Mouse (Mus musculus): ENCODE measurements around the gene Tor4a. TPM values are rescaled to one million over a fixed set of nuclear protein-coding genes. Genes with fewer than 3 reads are reported as not detected.

Tor4a gene
- polyA plus RNA-seq, 1 experiment = 90.6 TPM

- H3K36me3 ChIP-seq (ENCODE audit: control insufficient read depth, insufficient read depth, low read length) = no peaks in the 10 kb centered on the region
- H3K27ac ChIP-seq (ENCODE audit: control insufficient read depth, insufficient read depth, low read length) = no peak within 1 kb of the TSS
- no peak within 1 kb of the TSS for H3K4me3 ChIP-seq (ENCODE audit: control insufficient read depth, insufficient read depth, low read length)
- no peak for TF ChIP-seq POLR2A (IDR thresholded peaks at IDR 0.05; ENCODE audit: control insufficient read depth, extremely low read depth, insufficient read depth, low read length, poor library complexity)
- no peak for TF ChIP-seq CTCF (IDR thresholded peaks at IDR 0.05; ENCODE audit: borderline replicate concordance, control insufficient read depth, extremely low read depth, insufficient read depth, low read length, poor library complexity)
- no peaks in the 10 kb centered on the region; the same call in 1 of the 2 replicates for H3K27me3 ChIP-seq (ENCODE audit: control insufficient read depth, insufficient read depth, low read length)
- no peak for DNase-seq
- H3K4me1 ChIP-seq (replicated peaks; ENCODE audit: control insufficient read depth, insufficient read depth, low read length) = peaks cover 1% of the 10 kb centered on the region; the same call in 1 of the 2 replicates
- WGBS = 53% methylated on average over 3 of the region's 3 CpGs
Observed at GRCm38 (mm10) chr2:25234050-25234449, 37.4 kb upstream of the Tor4a start, which contains the start of gene Slc34a3. Slc34a3 (minus strand) TSS chr2:25234364.

GRCm38 (mm10) chr2:25233421-25233820, 36.7 kb upstream of the Tor4a start:
- TF ChIP-seq CTCF (IDR thresholded peaks at IDR 0.05; ENCODE audit: borderline replicate concordance, control insufficient read depth, extremely low read depth, insufficient read depth, low read length, poor library complexity) (no peak), POLR2A (IDR thresholded peaks at IDR 0.05; ENCODE audit: control insufficient read depth, extremely low read depth, insufficient read depth, low read length, poor library complexity) (no peak)
- Histone ChIP-seq H3K27me3 (ENCODE audit: control insufficient read depth, insufficient read depth, low read length) (no peaks in the 10 kb centered on the region; the same call in 1 of the 2 replicates), H3K36me3 (ENCODE audit: control insufficient read depth, insufficient read depth, low read length) (no peaks in the 10 kb centered on the region), H3K4me3 (ENCODE audit: control insufficient read depth, insufficient read depth, low read length) (no peak overlapping the region), H3K27ac (ENCODE audit: control insufficient read depth, insufficient read depth, low read length) (no peak overlapping the region), H3K4me1 (replicated peaks; ENCODE audit: control insufficient read depth, insufficient read depth, low read length) (peaks cover 5% of the 10 kb centered on the region)
- no peak for DNase-seq
- WGBS = 16% methylated on average over 4 of the region's 4 CpGs

GRCm38 (mm10) chr2:25231038-25231437, 34.4 kb upstream of the Tor4a start:
- Histone ChIP-seq H3K4me1 (replicated peaks; ENCODE audit: control insufficient read depth, insufficient read depth, low read length) (peaks cover 5% of the 10 kb centered on the region), H3K27ac (ENCODE audit: control insufficient read depth, insufficient read depth, low read length) (no peak overlapping the region), H3K36me3 (ENCODE audit: control insufficient read depth, insufficient read depth, low read length) (no peaks in the 10 kb centered on the region), H3K4me3 (ENCODE audit: control insufficient read depth, insufficient read depth, low read length) (no peak overlapping the region), H3K27me3 (ENCODE audit: control insufficient read depth, insufficient read depth, low read length) (no peaks in the 10 kb centered on the region; the same call in 1 of the 2 replicates)
- WGBS = 94% methylated on average over 12 of the region's 12 CpGs
- no peak for TF ChIP-seq CTCF (IDR thresholded peaks at IDR 0.05; ENCODE audit: borderline replicate concordance, control insufficient read depth, extremely low read depth, insufficient read depth, low read length, poor library complexity)
- no peak for TF ChIP-seq POLR2A (IDR thresholded peaks at IDR 0.05; ENCODE audit: control insufficient read depth, extremely low read depth, insufficient read depth, low read length, poor library complexity)
- no peak for DNase-seq

- no peak for DNase-seq
- no peaks in the 10 kb centered on the region; the same call in 1 of the 2 replicates for H3K27me3 ChIP-seq (ENCODE audit: control insufficient read depth, insufficient read depth, low read length)
- no peak overlapping the region for H3K27ac ChIP-seq (ENCODE audit: control insufficient read depth, insufficient read depth, low read length)
- no peaks in the 10 kb centered on the region for H3K36me3 ChIP-seq (ENCODE audit: control insufficient read depth, insufficient read depth, low read length)
- no peak overlapping the region for H3K4me3 ChIP-seq (ENCODE audit: control insufficient read depth, insufficient read depth, low read length)
- TF ChIP-seq CTCF (IDR thresholded peaks at IDR 0.05; ENCODE audit: borderline replicate concordance, control insufficient read depth, extremely low read depth, insufficient read depth, low read length, poor library complexity) (no peak), POLR2A (IDR thresholded peaks at IDR 0.05; ENCODE audit: control insufficient read depth, extremely low read depth, insufficient read depth, low read length, poor library complexity) (no peak)
- peaks cover 5% of the 10 kb centered on the region for H3K4me1 ChIP-seq (replicated peaks; ENCODE audit: control insufficient read depth, insufficient read depth, low read length)
- 94% methylated on average over 7 of the region's 7 CpGs for WGBS
Observed at GRCm38 (mm10) chr2:25230581-25230980, 33.9 kb upstream of the Tor4a start.

DNA sequence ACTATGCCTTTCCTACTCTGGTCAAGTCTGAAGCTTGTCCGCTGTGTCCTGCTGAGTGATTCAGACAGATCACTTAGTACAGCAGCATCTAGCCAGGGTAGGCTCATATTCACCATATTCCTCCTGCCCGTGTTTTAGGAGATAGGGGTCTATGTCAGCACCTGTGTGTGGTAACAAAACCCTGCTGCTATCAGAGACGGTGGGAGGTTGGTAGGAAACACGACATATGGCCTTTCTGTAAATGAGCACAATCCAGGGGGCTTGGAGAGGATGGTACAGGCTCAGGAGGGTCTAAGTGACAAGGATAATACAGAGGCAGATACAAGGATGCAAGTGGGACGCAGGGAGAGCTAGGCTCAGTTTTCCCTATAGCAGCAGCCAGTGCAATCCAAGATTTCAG, 32.9 kb upstream of the Tor4a start:
- no peak for TF ChIP-seq CTCF (IDR thresholded peaks at IDR 0.05; ENCODE audit: borderline replicate concordance, control insufficient read depth, extremely low read depth, insufficient read depth, low read length, poor library complexity)
- no peak for TF ChIP-seq POLR2A (IDR thresholded peaks at IDR 0.05; ENCODE audit: control insufficient read depth, extremely low read depth, insufficient read depth, low read length, poor library complexity)
- 95% methylated on average over 5 of the region's 5 CpGs for WGBS
- H3K27me3 ChIP-seq (ENCODE audit: control insufficient read depth, insufficient read depth, low read length) = no peaks in the 10 kb centered on the region; the same call in 1 of the 2 replicates

GRCm38 (mm10) chr2:25228995-25229530, 32.4 kb upstream of the Tor4a start:
- Histone ChIP-seq H3K4me1 (replicated peaks; ENCODE audit: control insufficient read depth, insufficient read depth, low read length) (peaks cover 5% of the 10 kb centered on the region), H3K4me3 (ENCODE audit: control insufficient read depth, insufficient read depth, low read length) (no peak overlapping the region), H3K27ac (ENCODE audit: control insufficient read depth, insufficient read depth, low read length) (no peak overlapping the region), H3K27me3 (ENCODE audit: control insufficient read depth, insufficient read depth, low read length) (no peaks in the 10 kb centered on the region; the same call in 1 of the 2 replicates), H3K36me3 (ENCODE audit: control insufficient read depth, insufficient read depth, low read length) (no peaks in the 10 kb centered on the region)
- WGBS = 88% methylated on average over 6 of the region's 6 CpGs
- DNase-seq = no peak
- TF ChIP-seq POLR2A (IDR thresholded peaks at IDR 0.05; ENCODE audit: control insufficient read depth, extremely low read depth, insufficient read depth, low read length, poor library complexity) (no peak), CTCF (IDR thresholded peaks at IDR 0.05; ENCODE audit: borderline replicate concordance, control insufficient read depth, extremely low read depth, insufficient read depth, low read length, poor library complexity) (no peak)

More for the DNA sequence above, 32.9 kb upstream of the Tor4a start:
- DNase-seq = no peak
- H3K4me3 ChIP-seq (ENCODE audit: control insufficient read depth, insufficient read depth, low read length) = no peak overlapping the region
- peaks cover 5% of the 10 kb centered on the region for H3K4me1 ChIP-seq (replicated peaks; ENCODE audit: control insufficient read depth, insufficient read depth, low read length)
- no peak overlapping the region for H3K27ac ChIP-seq (ENCODE audit: control insufficient read depth, insufficient read depth, low read length)
- no peaks in the 10 kb centered on the region for H3K36me3 ChIP-seq (ENCODE audit: control insufficient read depth, insufficient read depth, low read length)
